Comparison of ENCODE assay signal across 23 mouse cellular contexts in genomic region chr6:51701253-51702020, GRCm38 (mm10).
DNase-seq lines count a peak whose midpoint lies in the region; ATAC-seq and TF ChIP-seq lines count a peak whose summit lies in the region.
"Had no signal": no experiment of that assay in that cellular context is flagged by ENCODE, and none has a peak within 500 bp of the region (broad histone marks: within the 10 kb centered on the region; RNA-seq: fewer than 3 reads in every experiment).

No protein-coding gene starts in this region.

- TF ChIP-seq POLR2A in liver, adult 2 months (IDR thresholded peaks at IDR 0.05; ENCODE audit: extremely low read depth, insufficient read depth, low read length) = no peak

- no peaks in the 10 kb centered on the region for H3K27me3 ChIP-seq in liver, adult 2 months (ENCODE audit: control insufficient read depth, insufficient read depth, low read length)
- no peaks in the 10 kb centered on the region for H3K27me3 ChIP-seq in liver, postnatal 0 days (ENCODE audit: insufficient read depth, low read length)
- H3K27me3 ChIP-seq: embryonic facial prominence, embryonic 13.5 days; forebrain, embryonic 13.5 days; heart, embryonic 15.5 days had no signal

- peaks cover 10% of the 10 kb centered on the region for H3K4me1 ChIP-seq in liver, adult 2 months (ENCODE audit: control insufficient read depth, insufficient read depth, low read length)
- H3K4me1 ChIP-seq in liver, postnatal 0 days (ENCODE audit: insufficient read depth) = no peaks in the 10 kb centered on the region
- H3K4me1 ChIP-seq: forebrain, embryonic 13.5 days; heart, embryonic 15.5 days; hindbrain, embryonic 10.5 days had no signal

- no peak for TF ChIP-seq CTCF in liver, adult 2 months (IDR thresholded peaks at IDR 0.05; ENCODE audit: low read depth, low read length)
- TF ChIP-seq CTCF in liver, postnatal 0 days (IDR thresholded peaks at IDR 0.05; ENCODE audit: low read depth) = no peak

- H3K9me3 ChIP-seq in liver, postnatal 0 days (ENCODE audit: low read length) = no peaks in the 10 kb centered on the region
- H3K9me3 ChIP-seq: embryonic facial prominence, embryonic 13.5 days; forebrain, embryonic 13.5 days; G1E; heart, embryonic 15.5 days; hindbrain, embryonic 10.5 days had no signal

- no peak overlapping the region for H3K9ac ChIP-seq in liver, adult 2 months (ENCODE audit: low read depth, low read length)
- no peak overlapping the region; the same call in 1 of the 2 replicates for H3K9ac ChIP-seq in liver, postnatal 0 days (replicated peaks)
- H3K9ac ChIP-seq: embryonic facial prominence, embryonic 13.5 days; forebrain, embryonic 13.5 days; heart, embryonic 15.5 days; hindbrain, embryonic 14.5 days had no signal

- no peaks in the 10 kb centered on the region for H3K79me2 ChIP-seq in liver, adult 2 months (ENCODE audit: control insufficient read depth, insufficient read depth, low read length)

- peak; percentile 47; the same call in 1 of the 2 replicates for TF ChIP-seq EP300 in liver, postnatal 0 days (IDR thresholded peaks at IDR 0.05; ENCODE audit: low read depth)

- no peak overlapping the region for H3K4me3 ChIP-seq in liver, adult 2 months (ENCODE audit: insufficient read depth, low read depth, low read length)
- H3K4me3 ChIP-seq in liver, postnatal 0 days (ENCODE audit: low read depth, low read length) = no peak overlapping the region
- H3K4me3 ChIP-seq: embryonic facial prominence, embryonic 13.5 days; forebrain, embryonic 13.5 days; gastrocnemius, adult 2 months; heart, embryonic 15.5 days; hindbrain, embryonic 10.5 days had no signal

- H3K4me2 ChIP-seq in liver, postnatal 0 days (ENCODE audit: low read depth, low read length) = peak overlapping the region; percentile 54
- H3K4me2 ChIP-seq: embryonic facial prominence, embryonic 13.5 days; forebrain, embryonic 13.5 days; heart, embryonic 15.5 days; hindbrain, embryonic 14.5 days had no signal

- peak overlapping the region; percentile 55; the same call in 1 of the 2 replicates for H3K27ac ChIP-seq in liver, adult 2 months (replicated peaks; ENCODE audit: insufficient read depth, low read depth, low read length)
- H3K27ac ChIP-seq in liver, postnatal 0 days (ENCODE audit: low read depth) = peak overlapping the region; percentile 82
- H3K27ac ChIP-seq: embryonic facial prominence, embryonic 13.5 days; forebrain, embryonic 13.5 days; gastrocnemius, adult 2 months; hindbrain, embryonic 10.5 days; hindbrain, embryonic 14.5 days had no signal

- no peaks in the 10 kb centered on the region for H3K36me3 ChIP-seq in liver, adult 2 months (ENCODE audit: control insufficient read depth, insufficient read depth, low read length)
- H3K36me3 ChIP-seq in liver, postnatal 0 days (replicated peaks; ENCODE audit: insufficient read depth, low read length) = no peaks in the 10 kb centered on the region
- H3K36me3 ChIP-seq: embryonic facial prominence, embryonic 13.5 days; G1E; heart, embryonic 15.5 days; hindbrain, embryonic 10.5 days had no signal

- ATAC-seq in liver, postnatal 0 days = peak; percentile 93
- ATAC-seq: CD4-positive, CD25-positive, alpha-beta regulatory T cell, adult 4 months; forebrain, embryonic 13.5 days had no signal

- WGBS in liver, adult 2 months = 30% methylated on average over 11 of the region's 11 CpGs
- 58% methylated on average over 11 of the region's 11 CpGs for WGBS in liver, postnatal 0 days (ENCODE audit: insufficient replicate concordance)

- peak; percentile 10 for DNase-seq in adrenal gland, adult 2 months
- DNase-seq in adrenal gland, adult 8-10 months = no peak
- DNase-seq in liver, adult 2 months (ENCODE audit: extremely low read depth, low read depth, low spot score) = peak; percentile 92
- no peak for DNase-seq in liver
- peak; percentile 12 for DNase-seq in urinary bladder, adult 2 months (ENCODE audit: low spot score)
- DNase-seq in urinary bladder, postnatal 4 days (ENCODE audit: low spot score in 2 of 2) = no peak
- DNase-seq in liver, postnatal 0 days = peak; percentile 38
- DNase-seq in layer of hippocampus, adult 9-11 months = no peak
- DNase-seq: adrenal gland, postnatal 14 days; B cell, adult 2 months; cerebellum, adult 11-12 months; cerebellum, adult 9-10 months; cerebellum, postnatal 25 days; gastrocnemius, adult 2 months; gastrocnemius, postnatal 25 days; heart, postnatal 14 days had no signal

Comparison
In these comparisons a context has a peak if more than half of its experiments do, and no peak if none do; other contexts are left out.
1. DNase-seq: peak in adrenal gland, adult 2 months (single experiment), liver, adult 2 months (single experiment), urinary bladder, adult 2 months (single experiment) and liver, postnatal 0 days (single experiment); none in adrenal gland, adult 8-10 months (single experiment), liver (single experiment), urinary bladder, postnatal 4 days (0 of 2) and layer of hippocampus, adult 9-11 months (single experiment).